Mouse (Mus musculus): ENCODE data around the gene Castor2. TPM values are rescaled to one million over a fixed set of nuclear protein-coding genes. Genes with fewer than 3 reads are reported as not detected.

The Castor2 gene
- polyA plus RNA-seq, 1 experiment from 2014 or later, result 6.1 TPM

DNA sequence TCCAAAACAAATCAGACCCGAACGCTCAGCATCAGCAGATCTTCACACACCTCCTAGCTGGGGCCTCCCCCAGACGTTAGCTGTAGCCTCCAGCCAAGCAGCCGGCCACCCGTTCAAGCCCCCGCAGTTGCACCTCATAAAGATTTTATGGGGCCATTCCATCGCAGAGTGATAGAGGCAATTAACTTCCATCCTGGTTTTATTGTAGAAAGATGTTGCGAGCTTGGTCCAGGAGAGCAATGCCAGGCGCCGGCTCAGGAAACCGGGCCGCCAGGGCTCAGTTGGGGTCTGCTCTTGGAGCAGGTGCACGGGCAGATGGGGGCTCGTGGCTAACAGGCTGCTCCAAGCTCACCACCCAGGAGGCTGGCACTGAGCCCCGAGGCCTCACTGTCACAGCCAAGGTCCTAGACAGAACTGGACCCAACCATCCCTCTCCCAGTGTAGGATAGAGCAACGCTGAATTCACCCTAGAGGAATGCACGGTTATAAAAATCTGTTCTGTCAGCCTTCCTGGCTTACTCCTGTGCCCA, 25.9 kb upstream of the Castor2 start:
- WGBS, result 69% methylated on average over 17 of the region's 17 CpGs
- ATAC-seq (ENCODE audit: insufficient number of reproducible peaks, insufficient read depth, low FRiP score, low read depth), result no peak
- Histone ChIP-seq H3K9ac (replicated peaks; ENCODE audit: low read depth, low read length) (no peak overlapping the region), H3K4me2 (replicated peaks; ENCODE audit: low read depth, low read length) (no peak overlapping the region), H3K27ac (ENCODE audit: low read length) (no peak overlapping the region), H3K4me3 (ENCODE audit: low read depth, low read length) (no peak overlapping the region), H3K9me3 (ENCODE audit: control insufficient read depth, low read depth, low read length) (no peaks in the 10 kb centered on the region; the same call in 1 of the 2 replicates), H3K27me3 (ENCODE audit: control insufficient read depth, insufficient read depth, low read length) (no peaks in the 10 kb centered on the region), H3K36me3 (ENCODE audit: control insufficient read depth, insufficient read depth, low read length) (no peaks in the 10 kb centered on the region), H3K4me1 (ENCODE audit: control insufficient read depth, insufficient read depth, low read length) (no peaks in the 10 kb centered on the region)

GRCm38 (mm10) chr5:134074368-134074767, 25.1 kb upstream of the Castor2 start:
- Histone ChIP-seq H3K4me3 (ENCODE audit: low read depth, low read length) (no peak overlapping the region), H3K36me3 (ENCODE audit: control insufficient read depth, insufficient read depth, low read length) (no peaks in the 10 kb centered on the region), H3K27me3 (ENCODE audit: control insufficient read depth, insufficient read depth, low read length) (no peaks in the 10 kb centered on the region), H3K9ac (replicated peaks; ENCODE audit: low read depth, low read length) (no peak overlapping the region), H3K4me1 (ENCODE audit: control insufficient read depth, insufficient read depth, low read length) (no peaks in the 10 kb centered on the region), H3K27ac (ENCODE audit: low read length) (no peak overlapping the region), H3K4me2 (replicated peaks; ENCODE audit: low read depth, low read length) (no peak overlapping the region), H3K9me3 (ENCODE audit: control insufficient read depth, low read depth, low read length) (no peaks in the 10 kb centered on the region; the same call in 1 of the 2 replicates)
- ATAC-seq (ENCODE audit: insufficient number of reproducible peaks, insufficient read depth, low FRiP score, low read depth), result no peak

DNA sequence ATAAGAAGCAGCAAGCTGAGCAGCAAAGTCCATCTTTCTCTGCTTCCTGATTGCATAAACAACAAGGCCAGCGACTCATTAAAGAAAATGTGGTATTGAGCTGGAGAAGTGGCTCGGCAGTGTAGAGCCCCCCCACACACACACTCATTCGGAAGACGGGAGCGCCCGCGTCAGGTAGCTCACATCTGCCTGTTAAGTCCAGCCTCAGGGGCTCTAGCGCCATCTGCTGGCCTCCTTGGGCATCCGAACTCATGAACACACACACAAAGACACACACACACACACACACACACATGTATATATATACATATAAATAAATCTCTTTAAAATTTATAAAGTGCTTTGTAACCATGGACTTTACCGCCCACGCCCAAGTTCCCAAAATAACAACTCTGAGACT, 23.3 kb upstream of the Castor2 start:
- ATAC-seq (ENCODE audit: insufficient number of reproducible peaks, insufficient read depth, low FRiP score, low read depth), result no peak
- Histone ChIP-seq H3K36me3 (ENCODE audit: control insufficient read depth, insufficient read depth, low read length) (no peaks in the 10 kb centered on the region), H3K9ac (replicated peaks; ENCODE audit: low read depth, low read length) (no peak overlapping the region), H3K4me3 (ENCODE audit: low read depth, low read length) (no peak overlapping the region), H3K9me3 (ENCODE audit: control insufficient read depth, low read depth, low read length) (no peaks in the 10 kb centered on the region; the same call in 1 of the 2 replicates), H3K4me2 (replicated peaks; ENCODE audit: low read depth, low read length) (no peak overlapping the region), H3K4me1 (ENCODE audit: control insufficient read depth, insufficient read depth, low read length) (peaks cover 6% of the 10 kb centered on the region; the same call in 1 of the 2 replicates), H3K27me3 (ENCODE audit: control insufficient read depth, insufficient read depth, low read length) (no peaks in the 10 kb centered on the region), H3K27ac (ENCODE audit: low read length) (no peak overlapping the region)
- WGBS, result 88% methylated on average over 11 of the region's 11 CpGs

DNA sequence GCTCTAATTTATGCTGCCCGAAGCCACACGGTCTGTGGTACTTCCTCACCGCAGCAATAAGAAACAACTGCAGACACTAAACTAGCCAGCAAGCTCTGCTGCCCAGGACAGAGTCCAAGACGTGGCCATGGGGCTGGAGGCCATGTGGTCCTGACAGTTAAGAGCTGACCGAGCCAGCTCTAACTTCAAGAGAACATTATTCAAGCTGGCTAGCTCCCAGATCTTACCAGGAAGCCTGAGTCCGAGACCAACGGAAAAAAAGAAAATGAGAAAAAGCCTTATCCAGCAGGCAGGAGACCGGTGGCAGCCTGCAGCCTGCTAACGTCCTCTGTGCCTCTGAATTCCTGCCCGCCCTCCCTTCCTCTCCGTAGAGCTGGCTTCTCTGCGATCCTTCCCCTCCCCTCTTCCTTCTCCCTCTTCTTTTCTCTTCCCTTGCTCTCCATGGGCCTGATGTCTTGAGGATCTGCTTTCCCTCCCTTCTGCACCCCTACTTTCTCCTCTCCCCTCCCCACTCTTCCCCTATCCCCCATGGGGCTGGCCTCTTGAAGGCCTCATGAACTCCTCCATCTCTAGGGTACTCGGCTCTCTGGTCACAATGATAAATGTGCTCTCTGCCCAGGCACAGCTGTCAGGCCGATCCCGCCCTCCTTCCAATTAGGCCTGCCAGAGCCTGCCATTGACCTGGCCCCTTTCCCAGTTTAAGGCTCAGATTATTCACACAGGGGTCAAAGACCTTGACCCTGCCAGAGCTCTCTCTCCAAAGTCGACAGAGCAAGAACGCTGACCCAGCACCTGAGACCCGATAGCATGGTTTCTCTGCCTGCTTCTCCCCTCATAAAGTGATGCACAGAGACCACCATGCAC, 18.6 kb upstream of the Castor2 start:
- H3K27me3 ChIP-seq (ENCODE audit: control insufficient read depth, insufficient read depth, low read length), result no peaks in the 10 kb centered on the region
- H3K4me1 ChIP-seq (ENCODE audit: control insufficient read depth, insufficient read depth, low read length), result peaks cover 6% of the 10 kb centered on the region; the same call in 1 of the 2 replicates
- ATAC-seq (ENCODE audit: insufficient number of reproducible peaks, insufficient read depth, low FRiP score, low read depth), result no peak
- H3K27ac ChIP-seq (ENCODE audit: low read length), result no peak overlapping the region
- 24% methylated on average over 18 of the region's 18 CpGs for WGBS
- no peak overlapping the region for H3K9ac ChIP-seq (replicated peaks; ENCODE audit: low read depth, low read length)
- H3K4me3 ChIP-seq (ENCODE audit: low read depth, low read length), result no peak overlapping the region
- no peaks in the 10 kb centered on the region; the same call in 1 of the 2 replicates for H3K9me3 ChIP-seq (ENCODE audit: control insufficient read depth, low read depth, low read length)
- no peaks in the 10 kb centered on the region for H3K36me3 ChIP-seq (ENCODE audit: control insufficient read depth, insufficient read depth, low read length)
- no peak overlapping the region for H3K4me2 ChIP-seq (replicated peaks; ENCODE audit: low read depth, low read length)

DNA sequence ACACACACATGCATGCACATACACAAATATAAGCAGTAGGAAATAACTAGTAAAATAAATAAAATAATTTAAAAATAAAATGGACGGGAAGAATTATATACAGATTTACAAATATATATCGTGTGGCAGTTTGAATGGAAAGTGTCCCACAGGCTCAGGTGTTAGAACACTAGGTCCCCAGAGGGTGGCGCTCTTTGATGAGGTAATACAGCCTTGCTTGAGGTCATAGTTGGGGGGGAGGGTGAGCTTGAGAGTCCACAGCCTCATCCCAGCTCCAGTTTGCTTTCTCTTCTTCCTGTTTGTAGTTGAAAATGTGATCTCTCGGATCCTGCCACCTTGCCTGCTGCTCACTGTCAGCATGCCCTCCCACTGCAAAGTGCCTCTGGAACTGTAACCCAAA, 14.3 kb upstream of the Castor2 start:
- 70% methylated on average over 4 of the region's 4 CpGs for WGBS
- ATAC-seq (ENCODE audit: insufficient number of reproducible peaks, insufficient read depth, low FRiP score, low read depth), result no peak
- no peaks in the 10 kb centered on the region for H3K36me3 ChIP-seq (ENCODE audit: control insufficient read depth, insufficient read depth, low read length)
- no peaks in the 10 kb centered on the region for H3K9me3 ChIP-seq (ENCODE audit: control insufficient read depth, low read depth, low read length)
- no peak overlapping the region for H3K9ac ChIP-seq (replicated peaks; ENCODE audit: low read depth, low read length)
- H3K4me2 ChIP-seq (replicated peaks; ENCODE audit: low read depth, low read length), result no peak overlapping the region
- peaks cover 6% of the 10 kb centered on the region; the same call in 1 of the 2 replicates for H3K4me1 ChIP-seq (ENCODE audit: control insufficient read depth, insufficient read depth, low read length)
- H3K27ac ChIP-seq (ENCODE audit: low read length), result no peak overlapping the region
- no peaks in the 10 kb centered on the region for H3K27me3 ChIP-seq (ENCODE audit: control insufficient read depth, insufficient read depth, low read length)
- no peak overlapping the region for H3K4me3 ChIP-seq (ENCODE audit: low read depth, low read length)

DNA sequence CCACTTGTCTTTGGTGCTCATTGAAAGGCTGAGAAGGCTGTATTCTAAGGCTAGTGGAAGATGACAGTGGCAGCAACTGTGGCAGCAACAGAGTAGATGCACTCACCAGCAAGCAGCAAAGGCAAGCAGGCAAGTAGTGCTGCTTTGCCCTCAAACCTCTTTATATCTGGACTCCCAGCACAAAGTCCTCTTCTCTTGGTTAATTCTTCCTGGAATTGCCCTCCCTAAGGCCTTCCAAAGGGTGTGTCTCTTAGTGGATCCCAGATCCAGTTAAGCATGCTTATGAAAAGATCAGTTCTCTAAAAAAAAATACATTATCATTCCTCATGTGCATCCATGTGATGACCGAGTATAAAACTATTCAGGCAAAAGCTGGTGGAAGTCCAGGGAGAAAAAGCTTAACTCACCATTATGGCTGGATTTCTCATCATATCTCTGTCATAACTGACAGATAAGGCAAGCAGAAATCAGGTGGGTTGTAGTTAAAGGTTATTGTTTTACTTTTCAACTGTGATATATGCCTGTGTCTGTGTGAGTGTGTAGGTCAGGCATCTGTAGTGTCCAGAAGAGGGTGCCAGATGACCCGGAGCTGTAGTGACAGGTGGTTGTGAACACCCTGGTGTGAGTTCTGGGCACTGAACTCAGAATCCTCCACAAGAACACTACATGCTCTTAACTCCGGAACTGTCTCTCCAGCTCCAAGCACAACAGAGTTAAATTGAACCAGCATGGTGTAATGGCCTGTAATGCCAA, 13.4 kb upstream of the Castor2 start:
- no peak overlapping the region for H3K27ac ChIP-seq (ENCODE audit: low read length)
- H3K4me2 ChIP-seq (replicated peaks; ENCODE audit: low read depth, low read length), result no peak overlapping the region
- no peak for ATAC-seq (ENCODE audit: insufficient number of reproducible peaks, insufficient read depth, low FRiP score, low read depth)
- H3K27me3 ChIP-seq (ENCODE audit: control insufficient read depth, insufficient read depth, low read length), result no peaks in the 10 kb centered on the region
- H3K9me3 ChIP-seq (ENCODE audit: control insufficient read depth, low read depth, low read length), result no peaks in the 10 kb centered on the region
- H3K4me3 ChIP-seq (ENCODE audit: low read depth, low read length), result no peak overlapping the region
- H3K4me1 ChIP-seq (ENCODE audit: control insufficient read depth, insufficient read depth, low read length), result no peaks in the 10 kb centered on the region
- H3K36me3 ChIP-seq (ENCODE audit: control insufficient read depth, insufficient read depth, low read length), result no peaks in the 10 kb centered on the region
- no peak overlapping the region for H3K9ac ChIP-seq (replicated peaks; ENCODE audit: low read depth, low read length)
- WGBS, result 90% methylated on average over 3 of the region's 3 CpGs

DNA sequence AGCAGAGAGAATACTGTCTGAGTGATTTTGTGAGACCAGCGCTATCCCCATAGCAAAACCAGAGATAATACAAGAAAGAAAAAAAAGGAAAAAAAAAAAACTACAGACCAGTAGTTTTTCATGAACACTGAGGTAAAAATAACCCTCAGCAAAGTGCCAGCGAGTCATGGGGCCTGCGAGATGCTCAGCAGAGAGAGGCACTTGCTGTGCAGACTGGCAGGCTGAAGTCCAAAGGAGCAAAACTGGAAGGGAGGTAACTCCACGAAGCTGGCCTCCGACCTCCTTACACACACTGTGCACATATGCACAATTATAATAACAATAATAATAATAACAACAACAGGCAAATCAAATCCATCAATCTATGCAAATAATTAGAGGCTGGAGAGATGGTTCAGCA, 12.3 kb upstream of the Castor2 start:
- H3K9ac ChIP-seq (replicated peaks; ENCODE audit: low read depth, low read length), result no peak overlapping the region
- no peaks in the 10 kb centered on the region for H3K4me1 ChIP-seq (ENCODE audit: control insufficient read depth, insufficient read depth, low read length)
- ATAC-seq (ENCODE audit: insufficient number of reproducible peaks, insufficient read depth, low FRiP score, low read depth), result no peak
- 79% methylated on average over 5 of the region's 5 CpGs for WGBS
- H3K4me3 ChIP-seq (ENCODE audit: low read depth, low read length), result no peak overlapping the region
- no peaks in the 10 kb centered on the region for H3K36me3 ChIP-seq (ENCODE audit: control insufficient read depth, insufficient read depth, low read length)
- no peaks in the 10 kb centered on the region for H3K27me3 ChIP-seq (ENCODE audit: control insufficient read depth, insufficient read depth, low read length)
- H3K4me2 ChIP-seq (replicated peaks; ENCODE audit: low read depth, low read length), result no peak overlapping the region
- no peak overlapping the region for H3K27ac ChIP-seq (ENCODE audit: low read length)
- no peaks in the 10 kb centered on the region for H3K9me3 ChIP-seq (ENCODE audit: control insufficient read depth, low read depth, low read length)

DNA sequence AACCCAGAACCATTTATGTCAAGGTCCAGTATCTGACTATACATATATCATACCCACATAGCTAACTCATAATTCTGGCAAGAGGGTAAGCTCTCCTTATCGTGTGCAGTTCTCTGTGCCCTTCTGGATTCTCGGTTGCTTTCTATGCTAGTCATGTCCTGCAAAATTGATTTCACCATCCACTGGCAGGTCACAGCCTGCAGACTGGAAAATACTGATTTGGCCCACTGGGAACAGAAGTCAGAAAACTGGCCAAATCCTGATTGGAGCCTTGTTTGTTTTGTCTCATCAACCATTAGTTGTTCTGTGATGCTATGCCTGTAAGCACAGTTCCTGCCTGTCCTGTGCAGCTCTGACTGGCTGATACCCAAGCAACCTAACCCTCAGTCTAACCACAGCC, 3.7 kb upstream of the Castor2 start:
- Histone ChIP-seq H3K4me2 (replicated peaks; ENCODE audit: low read depth, low read length) (no peak overlapping the region), H3K27ac (ENCODE audit: low read length) (no peak overlapping the region), H3K27me3 (ENCODE audit: control insufficient read depth, insufficient read depth, low read length) (no peaks in the 10 kb centered on the region), H3K4me1 (ENCODE audit: control insufficient read depth, insufficient read depth, low read length) (peaks cover 9% of the 10 kb centered on the region; the same call in 1 of the 2 replicates), H3K9ac (replicated peaks; ENCODE audit: low read depth, low read length) (no peak overlapping the region), H3K36me3 (ENCODE audit: control insufficient read depth, insufficient read depth, low read length) (no peaks in the 10 kb centered on the region), H3K4me3 (ENCODE audit: low read depth, low read length) (no peak overlapping the region), H3K9me3 (ENCODE audit: control insufficient read depth, low read depth, low read length) (no peaks in the 10 kb centered on the region)
- 86% methylated on average over 2 of the region's 2 CpGs for WGBS
- ATAC-seq (ENCODE audit: insufficient number of reproducible peaks, insufficient read depth, low FRiP score, low read depth), result no peak

All from stomach, embryonic 14.5 days (tissue).